Comparison of ENCODE assay signal across 13 mouse cellular contexts in genomic region chr8:64959025-64959424, GRCm38 (mm10). TPM values are rescaled to one million over a fixed set of nuclear protein-coding genes. Genes with fewer than 3 reads are reported as not detected.
"Had no signal": no experiment of that assay in that cellular context is flagged by ENCODE, and none has a peak within 500 bp of the region (broad histone marks: within the 10 kb centered on the region; RNA-seq: fewer than 3 reads in every experiment).

No protein-coding gene starts in this region.

- DNase-seq: liver, postnatal 0 days; lung, embryonic 14.5 days; lung, postnatal 10 days; lung, postnatal 4 days; right cerebral cortex, postnatal 14 days; thymus, adult 2 months; thymus, postnatal 25 days; thymus, postnatal 4 days had no signal

- ATAC-seq: liver, postnatal 0 days; midbrain, embryonic 13.5 days; midbrain, embryonic 15.5 days had no signal

RNA-seq across cellular contexts. Expression of gene Trim75, which starts 28.6 kb away (rescaled TPM):
- total RNA-seq: midbrain, postnatal 0 days; monocyte, adult 5-6 weeks; neutrophil, adult 5-6 weeks had no signal

RNA-seq across cellular contexts. Expression of gene Trim61, which starts 59.3 kb away (rescaled TPM):
- total RNA-seq: midbrain, postnatal 0 days; monocyte, adult 5-6 weeks; neutrophil, adult 5-6 weeks had no signal

RNA-seq across cellular contexts. Expression of gene Trim60, which starts 59.4 kb away (rescaled TPM):
- total RNA-seq: midbrain, postnatal 0 days; monocyte, adult 5-6 weeks; neutrophil, adult 5-6 weeks had no signal
